Mouse (Mus musculus): ENCODE results near the gene Lhfpl3. TPM values are rescaled to one million over a fixed set of nuclear protein-coding genes. Genes with fewer than 3 reads are reported as not detected.
A peak's percentile ranks its signal among the peaks of the same experiment; 100 is the strongest.

The Lhfpl3 gene
- total RNA-seq, 2 experiments from 2014 or later: 19.0 to 23.4 TPM

- intact Hi-C loops (cut with DNase I): no loop called here
- DNase-seq (ENCODE audit: low spot score in 2 of 2): no peak
Measured at GRCm38 (mm10) chr5:23111307-23111706, 365.4 kb downstream of the Lhfpl3 start.

DNA sequence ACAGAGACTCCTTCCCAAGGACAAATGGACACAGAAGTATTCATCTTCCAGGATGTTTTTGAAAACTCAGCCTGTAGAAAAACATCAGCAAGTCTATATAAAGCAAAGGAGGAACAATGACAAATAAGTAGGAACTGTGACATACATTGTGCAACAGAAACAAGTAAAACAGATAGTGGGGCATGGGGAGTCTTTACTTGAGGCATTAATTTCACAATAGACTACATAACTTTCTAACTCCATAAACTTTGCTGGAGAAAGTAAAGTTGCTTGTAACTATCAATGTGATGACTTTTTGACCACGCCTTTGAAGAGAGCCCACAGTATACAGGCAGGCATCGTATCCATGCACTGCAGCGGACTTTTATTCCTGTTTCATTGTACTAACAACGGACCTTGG, 368.4 kb downstream of the Lhfpl3 start:
- DNase-seq (ENCODE audit: low spot score in 2 of 2): no peak
- intact Hi-C loops (cut with DNase I): no loop called here

GRCm38 (mm10) chr5:23126851-23127250, 381.0 kb downstream of the Lhfpl3 start:
- DNase-seq (ENCODE audit: low spot score in 2 of 2): no peak
- intact Hi-C loops (cut with DNase I): no loop called here

DNA sequence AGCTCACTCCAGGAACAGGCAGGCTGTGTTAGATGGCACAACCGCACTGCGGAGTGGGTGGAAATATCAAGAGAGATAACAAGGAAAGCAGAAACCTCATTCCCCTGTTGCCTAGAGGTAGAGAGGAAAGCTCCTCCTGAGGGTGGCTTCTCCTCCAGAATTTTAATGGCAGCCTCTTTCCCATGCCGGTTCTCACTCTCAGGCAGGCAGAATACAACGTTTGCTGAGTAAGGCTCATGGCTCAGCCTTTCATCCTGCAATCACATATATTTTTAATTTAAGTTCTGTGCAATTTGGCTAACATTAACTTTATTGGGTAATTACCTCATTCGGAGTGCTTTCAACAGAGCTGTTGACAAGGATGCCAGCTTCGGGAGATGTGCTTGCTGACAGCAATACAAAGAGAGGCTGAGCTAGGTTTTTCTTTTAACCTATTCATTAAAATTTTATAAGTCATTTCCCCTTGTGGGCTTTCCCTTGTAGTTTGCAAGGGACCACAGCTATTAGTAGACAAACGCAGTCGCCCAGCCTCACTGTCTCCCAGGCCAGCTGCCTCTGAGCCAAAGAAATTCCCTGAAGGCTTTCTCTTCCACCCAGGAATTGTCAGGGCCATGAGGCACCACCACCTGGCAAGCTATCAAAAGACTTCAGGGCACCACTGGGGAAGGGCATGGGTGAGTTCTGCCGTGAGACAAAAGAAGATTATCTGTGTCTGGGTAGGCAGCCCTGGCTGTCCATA, 394.5 kb downstream of the Lhfpl3 start:
- no peak for DNase-seq (ENCODE audit: low spot score in 2 of 2)
- intact Hi-C loops (cut with DNase I): no loop called here

DNA sequence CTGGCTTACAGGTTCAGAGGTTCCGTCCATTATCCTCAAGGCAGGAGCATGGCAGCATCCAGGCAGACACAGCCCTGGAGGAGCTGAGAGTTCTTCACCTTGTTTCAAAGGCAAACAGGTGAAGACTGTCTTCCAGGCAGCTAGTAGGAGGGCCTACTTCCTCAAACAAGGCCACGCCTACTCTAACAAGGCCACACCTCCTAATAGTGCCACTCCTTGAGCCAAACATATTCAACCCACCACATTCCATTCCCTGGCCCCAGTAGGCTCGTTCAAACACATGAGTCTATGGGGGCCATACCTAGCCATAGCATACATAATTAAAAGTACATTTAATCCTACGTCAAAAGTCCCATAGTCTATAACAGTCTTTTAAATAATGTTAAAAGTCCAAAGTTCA, 407.4 kb downstream of the Lhfpl3 start:
- intact Hi-C loops (cut with DNase I): no loop called here
- DNase-seq (ENCODE audit: low spot score in 2 of 2): no peak

DNA sequence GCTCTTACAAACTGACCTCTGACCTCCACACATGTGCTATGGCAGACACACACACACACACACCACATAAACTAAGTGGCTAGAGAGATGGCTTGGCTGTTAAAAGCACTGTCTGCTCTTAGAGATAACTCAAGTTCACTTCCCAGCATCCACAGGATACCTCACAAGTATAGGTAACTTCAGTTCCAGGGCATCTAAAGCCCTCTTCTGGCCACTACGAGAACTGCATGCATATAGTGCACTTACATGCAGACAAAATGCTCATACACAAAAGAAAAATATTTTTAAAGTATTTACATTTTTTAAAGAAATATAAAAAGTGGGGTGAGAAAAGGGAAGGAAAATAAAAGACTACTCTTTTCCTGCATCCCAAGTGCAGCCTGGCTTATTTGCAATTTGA, 408.6 kb downstream of the Lhfpl3 start:
- no peak for DNase-seq (ENCODE audit: low spot score in 2 of 2)
- intact Hi-C loops (cut with DNase I): no loop called here

DNA sequence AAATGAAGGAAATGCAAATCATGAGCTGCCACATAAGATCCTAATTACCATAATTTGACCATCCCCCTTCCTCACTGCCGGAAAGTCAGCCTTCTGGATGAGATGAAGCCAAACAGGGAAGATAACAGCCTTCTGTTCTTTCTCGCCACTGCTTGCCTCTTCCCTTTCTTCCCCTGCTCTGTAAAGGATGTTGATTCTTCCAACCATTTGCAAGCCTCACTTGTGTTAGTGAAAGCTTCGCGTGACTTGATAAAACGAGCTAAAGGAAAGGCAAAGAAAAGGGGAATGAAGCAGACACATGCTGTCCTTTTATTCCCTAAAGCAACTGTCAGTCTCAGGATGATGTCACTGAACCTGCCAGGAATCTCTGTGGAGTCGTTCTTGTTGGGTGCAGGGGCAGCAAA, 420.1 kb downstream of the Lhfpl3 start:
- intact Hi-C loops (cut with DNase I): no loop called here
- DNase-seq (ENCODE audit: low spot score in 2 of 2): peak in 1 of 2 experiments; percentile 43

DNA sequence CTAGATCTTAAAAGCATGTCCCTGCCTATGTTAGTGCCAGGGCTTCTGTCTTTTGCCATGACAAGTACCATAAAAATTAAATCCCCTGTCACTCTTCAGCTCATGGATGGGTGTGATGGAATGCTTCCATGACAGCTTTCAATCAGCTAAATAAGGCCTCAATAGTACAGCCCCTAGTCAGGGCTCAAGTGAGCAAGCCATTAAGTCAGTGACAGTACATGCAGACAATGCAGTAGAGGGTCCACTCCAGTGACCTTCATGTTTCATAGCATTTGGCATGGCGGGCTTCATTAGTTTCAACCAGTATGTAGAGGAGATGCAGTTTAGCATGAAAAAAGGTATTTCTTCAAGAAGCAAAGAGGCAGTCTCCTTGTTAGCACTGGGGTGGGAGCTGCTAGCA, 420.8 kb downstream of the Lhfpl3 start:
- no peak for DNase-seq (ENCODE audit: low spot score in 2 of 2)
- intact Hi-C loops (cut with DNase I): no loop called here

- intact Hi-C loops (cut with DNase I): no loop called here
- DNase-seq (ENCODE audit: low spot score in 2 of 2): peak; percentile 35 to 73
Measured at GRCm38 (mm10) chr5:23189633-23190032, 443.8 kb downstream of the Lhfpl3 start.

- peak in 1 of 2 experiments; percentile 9 for DNase-seq (ENCODE audit: low spot score in 2 of 2)
- intact Hi-C loops (cut with DNase I): no loop called here
Measured at GRCm38 (mm10) chr5:23196879-23197278, 451.0 kb downstream of the Lhfpl3 start.

- intact Hi-C loops (cut with DNase I): no loop called here
Measured at GRCm38 (mm10) chr5:23213086-23213485, 467.2 kb downstream of the Lhfpl3 start.

DNA sequence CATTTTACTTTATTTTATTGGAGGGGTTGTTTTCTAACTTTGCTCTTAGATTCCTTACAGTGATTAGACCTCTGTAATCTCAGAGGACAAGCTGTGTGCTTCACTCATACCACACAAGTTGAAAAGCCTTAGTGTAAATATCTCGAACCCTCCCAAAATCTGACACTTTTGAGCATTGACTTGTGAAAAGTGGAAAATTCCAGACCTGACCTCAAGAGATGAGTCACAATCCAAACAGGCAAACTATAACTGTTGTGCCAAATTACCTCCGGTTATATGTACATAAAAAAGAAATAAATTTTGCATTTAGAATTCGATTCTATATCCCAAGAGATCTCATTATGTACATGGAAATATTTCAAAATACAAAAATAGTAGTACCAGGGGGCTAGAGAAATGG, 468.8 kb downstream of the Lhfpl3 start:
- intact Hi-C loops (cut with DNase I): loop anchor here (5.0 kb wide), 1 partner anchor 562 kb away; no protein-coding TSS in a partner anchor
- no peak for DNase-seq (ENCODE audit: low spot score in 2 of 2)

More at GRCm38 (mm10) chr5:23213086-23213485, 467.2 kb downstream of the Lhfpl3 start:
- no peak for DNase-seq (ENCODE audit: low spot score in 2 of 2)

GRCm38 (mm10) chr5:23219655-23220054, 473.8 kb downstream of the Lhfpl3 start:
- intact Hi-C loops (cut with DNase I): loop anchor here (5.0 to 10.0 kb wide), 2 partner anchors 567 to 665 kb away; partner anchors contain the start of gene Orc5
- DNase-seq (ENCODE audit: low spot score in 2 of 2): no peak

DNA sequence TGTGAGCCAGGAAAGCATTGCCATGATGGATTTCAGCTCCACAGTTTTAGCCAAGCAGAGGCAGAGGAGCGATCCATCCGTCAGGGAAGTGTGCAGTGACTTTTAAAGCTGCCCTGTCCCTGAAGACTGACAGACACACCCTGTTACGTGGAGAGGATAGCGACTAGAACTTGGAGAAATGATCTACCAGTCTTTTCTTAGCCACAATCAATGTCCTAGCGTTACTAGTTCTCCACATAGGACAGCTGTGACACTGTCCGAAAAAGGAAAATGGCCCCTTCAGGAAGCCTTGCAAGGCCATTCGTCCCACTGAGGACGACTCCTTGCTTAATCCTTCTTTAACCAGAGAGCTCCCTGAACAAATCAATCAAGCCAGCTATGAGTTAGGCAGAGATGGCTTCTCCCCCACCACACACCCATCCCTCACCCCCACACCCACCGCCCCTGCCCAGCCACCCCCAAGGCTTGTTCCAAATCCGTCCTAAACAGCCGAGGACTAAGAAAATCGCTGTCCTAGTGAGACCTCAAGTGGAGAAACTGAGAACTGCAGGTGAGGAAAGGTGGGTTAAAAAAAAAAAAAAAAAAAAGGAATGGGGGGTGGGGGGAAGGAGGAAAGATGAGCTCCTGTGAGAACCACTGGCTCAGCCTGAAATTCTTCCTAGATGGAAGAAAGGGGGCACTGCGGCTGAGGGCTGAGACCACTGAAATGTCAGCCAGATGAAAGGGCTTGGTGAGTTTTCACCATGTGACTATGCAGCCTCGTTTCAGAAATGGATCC, 479.1 kb downstream of the Lhfpl3 start:
- DNase-seq (ENCODE audit: low spot score in 2 of 2): peak; percentile 68
- intact Hi-C loops (cut with DNase I): loop anchor here (1.0 to 10.0 kb wide), 4 partner anchors 468 to 670 kb away; partner anchors contain the start of gene Orc5

- intact Hi-C loops (cut with DNase I): loop anchor here (1.0 to 10.0 kb wide), 4 partner anchors 468 to 671 kb away; partner anchors contain the start of gene Orc5
- DNase-seq (ENCODE audit: low spot score in 2 of 2): no peak
Measured at GRCm38 (mm10) chr5:23225621-23226020, 479.8 kb downstream of the Lhfpl3 start.

GRCm38 (mm10) chr5:23226753-23227152, 480.9 kb downstream of the Lhfpl3 start:
- peak in 1 of 2 experiments; percentile 51 for DNase-seq (ENCODE audit: low spot score in 2 of 2)
- intact Hi-C loops (cut with DNase I): loop anchor here (5.0 to 10.0 kb wide), 3 partner anchors 469 to 672 kb away; partner anchors contain the start of gene Orc5

GRCm38 (mm10) chr5:23246974-23247373, 501.1 kb downstream of the Lhfpl3 start:
- intact Hi-C loops (cut with DNase I): no loop called here

GRCm38 (mm10) chr5:23247784-23248183, 501.9 kb downstream of the Lhfpl3 start:
- intact Hi-C loops (cut with DNase I): no loop called here
- DNase-seq (ENCODE audit: low spot score in 2 of 2): no peak

More at GRCm38 (mm10) chr5:23246974-23247373, 501.1 kb downstream of the Lhfpl3 start:
- DNase-seq (ENCODE audit: low spot score in 2 of 2): peak in 1 of 2 experiments; percentile 29

GRCm38 (mm10) chr5:23248303-23248702, 502.4 kb downstream of the Lhfpl3 start:
- intact Hi-C loops (cut with DNase I): no loop called here
- DNase-seq (ENCODE audit: low spot score in 2 of 2): no peak
